Mouse (Mus musculus) liver, postnatal 0 days (tissue): ENCODE results near the gene Npas2.

Experiments
- CTCF ChIP-seq: sonication (generic); IDR thresholded peaks from 2 replicates; pipeline ENCODE4 v1.5.1; 2016; ENCODE audit warnings: antibody characterized with exemption, low read depth
- EP300 ChIP-seq: IDR thresholded peaks from 2 replicates; pipeline ENCODE4 v1.6.1; 2016; ENCODE audit warnings: antibody characterized with exemption, low read depth, mild to moderate bottlenecking

DNA sequence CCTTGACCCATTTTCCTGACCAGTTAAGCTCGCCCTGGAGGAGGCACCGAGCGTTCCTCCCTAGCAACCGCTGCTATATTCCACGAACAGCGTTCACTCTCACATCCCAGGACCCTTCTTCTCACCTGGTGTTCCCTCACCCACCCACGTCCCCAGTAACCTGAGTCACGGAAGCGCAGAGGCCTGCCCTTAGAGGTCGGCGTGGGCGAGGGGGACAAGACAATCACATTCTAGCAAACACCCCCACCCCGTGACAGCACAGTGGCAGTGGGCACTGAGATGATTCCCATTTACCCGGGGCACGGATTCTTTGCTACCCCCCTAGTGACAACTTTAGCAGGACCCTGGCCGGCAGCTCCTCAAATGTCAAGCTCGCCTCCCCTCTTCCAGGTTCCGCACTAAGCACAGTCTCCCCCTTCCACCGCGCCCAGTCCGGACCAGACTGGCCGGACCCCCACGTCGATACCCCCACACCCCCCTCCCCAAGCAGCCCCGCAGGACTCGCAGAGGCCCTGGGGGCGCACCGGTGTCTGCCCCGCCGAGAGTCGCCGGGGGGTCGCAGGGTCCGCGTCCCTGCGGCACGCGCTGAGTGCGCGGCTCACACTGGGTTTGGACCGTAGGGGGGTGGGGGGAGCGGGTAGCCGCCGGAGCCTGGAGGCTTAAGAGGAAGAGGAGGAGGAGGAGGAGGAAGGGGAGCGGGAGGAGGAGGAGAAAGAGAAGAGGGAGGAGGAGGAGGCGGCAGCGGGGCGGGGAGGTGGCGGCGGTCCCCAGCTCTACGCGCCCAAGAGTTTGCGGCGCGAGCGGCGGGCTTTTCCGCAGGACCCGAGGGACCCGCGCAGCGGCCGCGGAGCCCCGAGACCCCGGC lies at the start of gene Npas2:
- TF ChIP-seq EP300: no peak
- no peak for TF ChIP-seq CTCF
